Mouse (Mus musculus) kidney, embryonic 15.5 days (tissue): ENCODE results near the gene Lemd2. TPM values are rescaled to one million over a fixed set of nuclear protein-coding genes. Genes with fewer than 3 reads are reported as not detected.
A peak's percentile ranks its signal among the peaks of the same experiment; 100 is the strongest.

Experiments
- ATAC-seq: fragments of 200-750 bp; cut with Nextera tagmentation; replicated peaks from 2 replicates; pipeline ENCODE4 v1.8.0; 2017; ENCODE audit warnings: moderate TSS enrichment; ENCODE audit not compliant: low FRiP score
- H3K27ac ChIP-seq: fragments of 300-500 bp; sonication (generic); 2 replicates; pipeline ENCODE4 v1.5.1; 2015; ENCODE audit warnings: mild to moderate bottlenecking, inconsistent platforms
- H3K27me3 ChIP-seq: fragments of 300-500 bp; sonication (generic); 2 replicates; pipeline ENCODE4 v1.6.1; 2015; ENCODE audit warnings: inconsistent platforms
- H3K36me3 ChIP-seq: fragments of 300-500 bp; sonication (generic); 2 replicates; pipeline ENCODE4 v1.6.1; 2015; ENCODE audit warnings: inconsistent platforms
- H3K4me1 ChIP-seq: fragments of 300-500 bp; sonication (generic); 2 replicates; pipeline ENCODE4 v1.6.1; 2015; ENCODE audit warnings: inconsistent platforms
- H3K4me2 ChIP-seq: fragments of 300-500 bp; sonication (generic); 2 replicates; pipeline ENCODE4 v1.6.1; 2015; ENCODE audit warnings: moderate library complexity, mild to moderate bottlenecking, inconsistent platforms
- H3K4me3 ChIP-seq: fragments of 300-500 bp; sonication (generic); replicated peaks from 2 replicates; pipeline ENCODE4 v1.5.1; 2015; ENCODE audit warnings: mild to moderate bottlenecking, inconsistent platforms
- H3K9ac ChIP-seq: fragments of 300-500 bp; sonication (generic); 2 replicates; pipeline ENCODE4 v1.6.1; 2015; ENCODE audit warnings: mild to moderate bottlenecking, inconsistent platforms
- H3K9me3 ChIP-seq: fragments of 300-500 bp; sonication (generic); replicated peaks from 2 replicates; pipeline ENCODE4 v1.6.1; 2016; ENCODE audit warnings: inconsistent platforms
- WGBS: fragments of 180-500 bp; shearing (Covaris S2); methylation state at CpG from one replicate; pipeline ENCODE4 v1.1.7; 2015; ENCODE audit warnings: mixed read lengths; 5-methylcytosine and 5-hydroxymethylcytosine counted together
- polyA plus RNA-seq: library from polyadenylated mRNA; unstranded; fragments of >200 nt; fragmentation: Nextera tagmentation; extraction: Ambion mirVana; gene quantifications from 2 replicates; pipeline ENCODE4 v1.2.1, GENCODE M21; 2015

Lemd2 gene
- polyA plus RNA-seq, 1 experiment from 2014 or later, result 16.7 TPM

GRCm38 (mm10) chr17:27168569-27168968 is 35.7 kb downstream of the Lemd2 start:
- Histone ChIP-seq H3K4me2 (no peak overlapping the region), H3K27me3 (peaks cover 3% of the 10 kb centered on the region; the same call in 1 of the 2 replicates), H3K36me3 (no peaks in the 10 kb centered on the region), H3K9ac (no peak overlapping the region), H3K9me3 (no peaks in the 10 kb centered on the region), H3K4me3 (no peak overlapping the region), H3K4me1 (no peaks in the 10 kb centered on the region), H3K27ac (no peak overlapping the region)
- ATAC-seq, result no peak
- 95% methylated on average over 4 of the region's 4 CpGs for WGBS

GRCm38 (mm10) chr17:27167545-27167944 is 36.7 kb downstream of the Lemd2 start, which contains the start of gene Ip6k3:
Ip6k3 (minus strand) TSS chr17:27167795.
- H3K27me3 ChIP-seq, result peaks cover 3% of the 10 kb centered on the region; the same call in 1 of the 2 replicates
- no peak within 1 kb of the TSS for H3K9ac ChIP-seq
- no peak within 1 kb of the TSS for H3K4me3 ChIP-seq
- H3K4me2 ChIP-seq, result no peak within 1 kb of the TSS
- H3K36me3 ChIP-seq, result no peaks in the 10 kb centered on the region
- no peak within 1 kb of the TSS for H3K27ac ChIP-seq
- WGBS, result 37% methylated on average over 4 of the region's 4 CpGs
- ATAC-seq, result no peak
- no peaks in the 10 kb centered on the region for H3K4me1 ChIP-seq
- H3K9me3 ChIP-seq, result no peaks in the 10 kb centered on the region

- H3K27ac ChIP-seq, result no peak overlapping the region
- H3K4me1 ChIP-seq, result no peaks in the 10 kb centered on the region
- no peak overlapping the region for H3K4me2 ChIP-seq
- H3K9me3 ChIP-seq, result no peaks in the 10 kb centered on the region
- H3K27me3 ChIP-seq, result peaks cover 3% of the 10 kb centered on the region; the same call in 1 of the 2 replicates
- 72% methylated on average over 6 of the region's 6 CpGs for WGBS
- H3K9ac ChIP-seq, result no peak overlapping the region
- no peaks in the 10 kb centered on the region for H3K36me3 ChIP-seq
- H3K4me3 ChIP-seq, result no peak overlapping the region
- no peak for ATAC-seq
These were observed 37.4 kb downstream of the Lemd2 start for GRCm38 (mm10) chr17:27166901-27167300.

GRCm38 (mm10) chr17:27165054-27165773 is 39.1 kb downstream of the Lemd2 start:
- no peak overlapping the region for H3K27ac ChIP-seq
- ATAC-seq, result no peak
- peaks cover 9% of the 10 kb centered on the region; the same call in 1 of the 2 replicates for H3K27me3 ChIP-seq
- no peak overlapping the region for H3K4me2 ChIP-seq
- WGBS, result 51% methylated on average over 8 of the region's 8 CpGs
- H3K4me3 ChIP-seq, result no peak overlapping the region
- no peaks in the 10 kb centered on the region for H3K9me3 ChIP-seq
- H3K9ac ChIP-seq, result no peak overlapping the region
- no peaks in the 10 kb centered on the region for H3K36me3 ChIP-seq
- no peaks in the 10 kb centered on the region for H3K4me1 ChIP-seq

- no peaks in the 10 kb centered on the region for H3K36me3 ChIP-seq
- no peak overlapping the region for H3K9ac ChIP-seq
- H3K27ac ChIP-seq, result no peak overlapping the region
- H3K4me1 ChIP-seq, result peaks cover 14% of the 10 kb centered on the region
- no peak overlapping the region for H3K4me3 ChIP-seq
- no peak for ATAC-seq
- WGBS, result 73% methylated on average over 4 of the region's 4 CpGs
- peaks cover 13% of the 10 kb centered on the region for H3K27me3 ChIP-seq
- H3K9me3 ChIP-seq, result no peaks in the 10 kb centered on the region
- no peak overlapping the region for H3K4me2 ChIP-seq
These were observed 43.4 kb downstream of the Lemd2 start for GRCm38 (mm10) chr17:27160905-27161304.

- H3K9ac ChIP-seq, result no peak overlapping the region
- H3K4me1 ChIP-seq, result peaks cover 16% of the 10 kb centered on the region
- H3K4me2 ChIP-seq, result no peak overlapping the region
- 65% methylated on average over 7 of the region's 7 CpGs for WGBS
- H3K4me3 ChIP-seq, result no peak overlapping the region
- H3K27me3 ChIP-seq, result peaks cover 10% of the 10 kb centered on the region; the same call in 1 of the 2 replicates
- no peak for ATAC-seq
- H3K9me3 ChIP-seq, result no peaks in the 10 kb centered on the region
- H3K27ac ChIP-seq, result no peak overlapping the region
- H3K36me3 ChIP-seq, result no peaks in the 10 kb centered on the region
These were observed 45.1 kb downstream of the Lemd2 start for GRCm38 (mm10) chr17:27159169-27159568.

- H3K4me1 ChIP-seq, result peaks cover 24% of the 10 kb centered on the region
- 67% methylated on average over 6 of the region's 6 CpGs for WGBS
- ATAC-seq, result no peak
These were observed 45.8 kb downstream of the Lemd2 start for GRCm38 (mm10) chr17:27158439-27158838.

GRCm38 (mm10) chr17:27155752-27156151 is 48.5 kb downstream of the Lemd2 start:
- Histone ChIP-seq H3K9me3 (no peaks in the 10 kb centered on the region), H3K4me2 (no peak overlapping the region), H3K27me3 (peaks cover 14% of the 10 kb centered on the region), H3K27ac (no peak overlapping the region), H3K4me1 (peaks cover 41% of the 10 kb centered on the region), H3K9ac (no peak overlapping the region), H3K36me3 (no peaks in the 10 kb centered on the region), H3K4me3 (no peak overlapping the region)
- no peak for ATAC-seq
- 52% methylated on average over 8 of the region's 8 CpGs for WGBS

More at GRCm38 (mm10) chr17:27158439-27158838, 45.8 kb downstream of the Lemd2 start:
- peaks cover 10% of the 10 kb centered on the region; the same call in 1 of the 2 replicates for H3K27me3 ChIP-seq
- no peak overlapping the region for H3K27ac ChIP-seq
- no peak overlapping the region for H3K4me2 ChIP-seq
- H3K9ac ChIP-seq, result no peak overlapping the region
- H3K4me3 ChIP-seq, result no peak overlapping the region
- no peaks in the 10 kb centered on the region for H3K36me3 ChIP-seq
- no peaks in the 10 kb centered on the region for H3K9me3 ChIP-seq

- 79% methylated on average over 6 of the region's 6 CpGs for WGBS
- H3K27me3 ChIP-seq, result peaks cover 14% of the 10 kb centered on the region
These were observed 49.4 kb downstream of the Lemd2 start for GRCm38 (mm10) chr17:27154881-27155280.

GRCm38 (mm10) chr17:27154256-27154655 is 50.0 kb downstream of the Lemd2 start:
- peaks cover 44% of the 10 kb centered on the region for H3K4me1 ChIP-seq
- H3K36me3 ChIP-seq, result no peaks in the 10 kb centered on the region
- ATAC-seq, result no peak
- no peak overlapping the region for H3K9ac ChIP-seq
- 87% methylated on average over 14 of the region's 14 CpGs for WGBS
- H3K4me3 ChIP-seq, result no peak overlapping the region
- no peak overlapping the region for H3K27ac ChIP-seq
- H3K9me3 ChIP-seq, result no peaks in the 10 kb centered on the region
- H3K4me2 ChIP-seq, result no peak overlapping the region
- H3K27me3 ChIP-seq, result peaks cover 20% of the 10 kb centered on the region

More at GRCm38 (mm10) chr17:27154881-27155280, 49.4 kb downstream of the Lemd2 start:
- no peaks in the 10 kb centered on the region for H3K36me3 ChIP-seq
- no peak overlapping the region for H3K9ac ChIP-seq
- no peak overlapping the region for H3K4me3 ChIP-seq
- peaks cover 44% of the 10 kb centered on the region for H3K4me1 ChIP-seq
- H3K9me3 ChIP-seq, result no peaks in the 10 kb centered on the region
- no peak for ATAC-seq
- no peak overlapping the region for H3K4me2 ChIP-seq
- H3K27ac ChIP-seq, result no peak overlapping the region

- no peaks in the 10 kb centered on the region for H3K9me3 ChIP-seq
- H3K4me3 ChIP-seq, result no peak overlapping the region
- H3K4me2 ChIP-seq, result no peak overlapping the region
- peaks cover 42% of the 10 kb centered on the region for H3K4me1 ChIP-seq
- no peak for ATAC-seq
- no peak overlapping the region for H3K9ac ChIP-seq
- 46% methylated on average over 9 of the region's 9 CpGs for WGBS
- no peak overlapping the region for H3K27ac ChIP-seq
- no peaks in the 10 kb centered on the region for H3K36me3 ChIP-seq
- H3K27me3 ChIP-seq, result peaks cover 21% of the 10 kb centered on the region
These were observed 50.5 kb downstream of the Lemd2 start for GRCm38 (mm10) chr17:27153773-27154193.

GRCm38 (mm10) chr17:27152976-27153723 is 51.1 kb downstream of the Lemd2 start:
- no peak overlapping the region for H3K27ac ChIP-seq
- peaks cover 21% of the 10 kb centered on the region for H3K27me3 ChIP-seq
- 38% methylated on average over 8 of the region's 8 CpGs for WGBS
- no peaks in the 10 kb centered on the region for H3K36me3 ChIP-seq
- ATAC-seq, result 0 out of 2 replicates have a peak, but pooled peaks have one; percentile 45
- no peak overlapping the region for H3K4me3 ChIP-seq
- no peak overlapping the region for H3K4me2 ChIP-seq
- no peak overlapping the region for H3K9ac ChIP-seq
- H3K4me1 ChIP-seq, result peaks cover 36% of the 10 kb centered on the region
- no peaks in the 10 kb centered on the region for H3K9me3 ChIP-seq
